Mouse (Mus musculus) ES-Bruce4 (cell line): Measurements from ENCODE around the gene Brd2. TPM values are rescaled to one million over a fixed set of nuclear protein-coding genes. Genes with fewer than 3 reads are reported as not detected.
A peak's percentile ranks its signal among the peaks of the same experiment; 100 is the strongest.

Source experiments
- H3K27ac ChIP-seq: 2 replicates; pipeline ENCODE4 v1.5.1; 2012; ENCODE audit warnings: low read length, inconsistent platforms; ENCODE audit not compliant: insufficient read depth
- H3K27me3 ChIP-seq: 2 replicates; pipeline ENCODE4 v1.6.1; 2012; ENCODE audit warnings: mild to moderate bottlenecking, low read length, inconsistent platforms; ENCODE audit not compliant: control insufficient read depth, poor library complexity, insufficient read depth, severe bottlenecking
- H3K36me3 ChIP-seq: 2 replicates; pipeline ENCODE4 v1.6.1; 2012; ENCODE audit warnings: inconsistent platforms, mild to moderate bottlenecking, low read length, moderate library complexity; ENCODE audit not compliant: control insufficient read depth, poor library complexity, insufficient read depth, severe bottlenecking
- H3K4me1 ChIP-seq: one replicate; pipeline ENCODE4 v1.8.1; 2011; ENCODE audit warnings: low read length; ENCODE audit not compliant: control insufficient read depth, insufficient read depth
- H3K4me3 ChIP-seq: 2 replicates; pipeline ENCODE4 v1.5.1; 2011; ENCODE audit warnings: low read depth, mild to moderate bottlenecking, low read length
- H3K9ac ChIP-seq: 2 replicates; pipeline ENCODE4 v1.6.1; 2012; ENCODE audit warnings: low read depth, mild to moderate bottlenecking, inconsistent platforms; ENCODE audit not compliant: poor library complexity, severe bottlenecking
- H3K9me3 ChIP-seq: replicated peaks from 2 replicates; pipeline ENCODE4 v1.6.1; 2012; ENCODE audit warnings: mild to moderate bottlenecking, low read length, inconsistent platforms; ENCODE audit not compliant: control insufficient read depth, poor library complexity, insufficient read depth, severe bottlenecking
- CTCF ChIP-seq: IDR thresholded peaks from one replicate; pipeline ENCODE4 v1.8.1; 2011; ENCODE audit warnings: low read depth, low read length
- EP300 ChIP-seq: IDR thresholded peaks from 2 replicates; pipeline ENCODE4 v1.6.1; 2011; ENCODE audit warnings: low read depth, low read length; ENCODE audit not compliant: insufficient read depth
- POLR2A ChIP-seq: IDR thresholded peaks from one replicate; pipeline ENCODE4 v1.8.1; 2011; ENCODE audit warnings: low read length; ENCODE audit not compliant: insufficient read depth
- polyA plus RNA-seq: library from polyadenylated mRNA; stranded (reverse); fragments of >200 nt; gene quantifications from 2 replicates; pipeline ENCODE4 v1.2.4, GENCODE M21; 2011; ENCODE audit warnings: low read depth; ENCODE audit not compliant: missing spikeins, insufficient read depth, insufficient read length

The Brd2 gene
- polyA plus RNA-seq, 1 experiment: 199 TPM

DNA sequence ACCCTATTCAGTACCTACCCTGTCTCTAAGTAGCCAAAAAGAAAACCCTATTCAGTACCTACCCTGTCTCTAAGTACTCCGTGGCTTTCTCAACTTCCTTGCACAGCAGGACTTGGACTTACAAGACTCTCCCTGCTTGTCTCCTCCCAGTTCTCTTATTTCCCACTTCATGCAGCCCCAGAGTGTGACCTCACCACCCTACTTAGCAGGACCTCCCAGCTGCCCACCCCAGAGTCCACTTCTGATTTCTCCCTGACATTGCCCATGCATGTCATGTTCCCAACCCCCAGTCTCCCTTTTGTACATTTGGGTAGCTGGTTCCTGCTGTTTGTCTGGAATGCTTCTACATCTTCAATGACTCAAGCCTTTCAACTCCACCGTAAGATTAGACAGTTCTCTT is 1.1 kb upstream of the Brd2 start:
- peaks cover 8% of the 10 kb centered on the region for H3K36me3 ChIP-seq
- no peaks in the 10 kb centered on the region for H3K27me3 ChIP-seq
- H3K4me1 ChIP-seq: peaks cover 2% of the 10 kb centered on the region
- peak overlapping the region; percentile 67 for H3K27ac ChIP-seq
- H3K9ac ChIP-seq: peak overlapping the region; percentile 98
- TF ChIP-seq POLR2A: no peak
- TF ChIP-seq CTCF: no peak
- no peak for TF ChIP-seq EP300
- H3K9me3 ChIP-seq: no peaks in the 10 kb centered on the region
- peak overlapping the region; percentile 57 for H3K4me3 ChIP-seq

DNA sequence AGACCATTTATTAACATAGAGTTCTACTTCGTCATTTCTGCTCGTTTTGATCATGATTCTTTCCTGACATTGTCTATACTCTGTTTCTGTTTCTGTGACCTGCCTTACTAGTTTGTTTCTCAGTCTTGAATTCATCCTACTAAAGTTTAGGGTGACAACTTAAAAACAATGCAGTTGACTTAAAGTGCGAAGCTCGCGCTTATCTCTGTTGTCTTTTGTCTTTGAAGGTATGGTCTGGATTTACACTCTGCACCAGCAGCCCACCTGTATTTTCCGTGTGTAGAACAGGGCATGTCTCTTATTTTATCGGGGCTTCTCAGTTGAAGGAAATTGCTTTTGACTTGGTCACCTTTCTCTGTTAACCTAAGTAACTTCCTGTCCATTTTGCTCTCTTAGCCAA is 677 bp upstream of the Brd2 start:
- TF ChIP-seq EP300 (no peak), CTCF (no peak), POLR2A (no peak)
- no peaks in the 10 kb centered on the region for H3K9me3 ChIP-seq
- peak overlapping the region; percentile 98 for H3K9ac ChIP-seq

DNA sequence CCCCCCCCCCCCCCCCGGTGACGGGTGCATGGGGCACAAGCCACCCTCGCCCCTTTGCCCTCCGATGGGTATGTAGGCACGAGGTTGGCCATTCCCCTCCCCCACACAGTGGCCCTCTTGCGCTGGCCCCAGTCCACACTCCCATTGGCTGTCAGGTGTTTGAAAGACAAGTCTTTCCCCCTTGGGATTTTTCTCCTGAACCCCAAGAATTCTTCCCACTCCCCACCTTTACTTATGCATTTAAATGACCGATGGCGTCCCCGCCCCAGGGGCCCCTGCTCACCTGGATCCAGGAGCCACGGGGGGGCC is 601 bp downstream of the Brd2 start:
- H3K9me3 ChIP-seq: no peaks in the 10 kb centered on the region
- H3K27ac ChIP-seq: peak overlapping the region; percentile 66
- peaks cover 24% of the 10 kb centered on the region for H3K36me3 ChIP-seq
- H3K4me1 ChIP-seq: peaks cover 2% of the 10 kb centered on the region
- no peak for TF ChIP-seq POLR2A
- TF ChIP-seq EP300: no peak
- TF ChIP-seq CTCF: no peak
- peak overlapping the region; percentile 98 for H3K9ac ChIP-seq
- peak overlapping the region; percentile 95 for H3K4me3 ChIP-seq
- no peaks in the 10 kb centered on the region for H3K27me3 ChIP-seq

More for the DNA sequence above, 677 bp upstream of the Brd2 start:
- Histone ChIP-seq H3K4me3 (peak overlapping the region; percentile 68), H3K36me3 (peaks cover 12% of the 10 kb centered on the region), H3K27ac (peak overlapping the region; percentile 67), H3K4me1 (peaks cover 2% of the 10 kb centered on the region), H3K27me3 (no peaks in the 10 kb centered on the region)

DNA sequence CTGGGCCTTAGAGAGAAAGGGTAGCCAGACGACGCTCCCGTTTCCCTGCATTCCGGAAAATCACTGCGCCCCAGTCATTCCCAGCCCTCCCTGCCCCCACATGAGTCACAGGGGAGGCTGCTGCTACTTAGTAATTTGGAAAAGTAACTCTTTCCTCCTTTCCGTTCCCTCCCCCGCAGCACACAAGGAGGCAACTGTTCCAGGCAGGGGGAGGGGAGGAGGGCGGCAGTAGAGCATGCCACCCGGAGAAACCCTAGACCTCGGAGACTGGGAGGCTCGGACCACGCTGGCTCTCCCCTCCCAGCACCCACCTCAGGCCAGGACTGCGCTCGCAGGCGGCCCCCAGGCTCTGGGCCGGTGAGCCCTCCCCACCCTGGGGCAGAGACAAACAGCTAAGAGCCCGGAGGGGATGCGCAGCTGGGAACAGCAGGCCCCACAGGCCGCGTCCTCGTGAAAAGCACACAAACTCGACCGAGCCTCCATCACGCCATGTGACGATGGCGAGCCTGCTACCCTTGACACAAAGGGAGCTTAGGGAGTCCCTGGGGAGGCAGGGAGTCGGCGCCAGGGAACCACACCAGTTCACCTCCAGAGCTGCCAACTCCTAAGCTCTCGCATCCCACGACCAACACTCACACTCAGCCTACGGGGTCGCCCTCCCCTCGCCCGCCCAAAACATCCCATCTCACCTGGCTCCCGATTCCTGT is 1.1 kb downstream of the Brd2 start:
- Histone ChIP-seq H3K9ac (peak overlapping the region; percentile 98), H3K36me3 (peaks cover 29% of the 10 kb centered on the region), H3K4me1 (no peaks in the 10 kb centered on the region), H3K4me3 (peak overlapping the region; percentile 95), H3K27ac (peak overlapping the region; percentile 85), H3K27me3 (no peaks in the 10 kb centered on the region), H3K9me3 (no peaks in the 10 kb centered on the region)
- TF ChIP-seq EP300 (no peak), CTCF (no peak), POLR2A (no peak)

DNA sequence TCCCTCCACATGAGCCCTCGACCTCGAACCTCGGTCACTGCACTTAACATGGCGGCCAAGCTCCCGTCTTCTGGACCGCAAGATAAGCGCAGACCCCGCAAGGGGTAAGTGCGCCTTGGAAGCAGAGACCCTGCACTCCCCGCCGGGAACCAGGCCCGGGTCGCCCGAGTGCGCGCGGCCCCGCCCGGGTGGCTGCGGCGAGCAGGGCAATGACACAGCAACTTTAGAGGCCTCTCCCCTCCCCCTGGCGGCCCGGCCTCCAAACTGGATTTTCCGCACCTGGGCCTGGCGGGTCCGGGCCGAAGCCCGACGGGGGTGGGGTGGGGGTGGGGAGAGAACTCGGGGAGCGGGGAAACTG is 1.6 kb downstream of the Brd2 start:
- Histone ChIP-seq H3K4me3 (peak overlapping the region; percentile 95), H3K27me3 (no peaks in the 10 kb centered on the region), H3K4me1 (no peaks in the 10 kb centered on the region), H3K27ac (peak overlapping the region; percentile 88), H3K9me3 (no peaks in the 10 kb centered on the region), H3K9ac (peak overlapping the region; percentile 98), H3K36me3 (peaks cover 34% of the 10 kb centered on the region)
- no peak for TF ChIP-seq POLR2A
- TF ChIP-seq EP300: no peak; the same call in 1 of the 2 replicates
- no peak for TF ChIP-seq CTCF

DNA sequence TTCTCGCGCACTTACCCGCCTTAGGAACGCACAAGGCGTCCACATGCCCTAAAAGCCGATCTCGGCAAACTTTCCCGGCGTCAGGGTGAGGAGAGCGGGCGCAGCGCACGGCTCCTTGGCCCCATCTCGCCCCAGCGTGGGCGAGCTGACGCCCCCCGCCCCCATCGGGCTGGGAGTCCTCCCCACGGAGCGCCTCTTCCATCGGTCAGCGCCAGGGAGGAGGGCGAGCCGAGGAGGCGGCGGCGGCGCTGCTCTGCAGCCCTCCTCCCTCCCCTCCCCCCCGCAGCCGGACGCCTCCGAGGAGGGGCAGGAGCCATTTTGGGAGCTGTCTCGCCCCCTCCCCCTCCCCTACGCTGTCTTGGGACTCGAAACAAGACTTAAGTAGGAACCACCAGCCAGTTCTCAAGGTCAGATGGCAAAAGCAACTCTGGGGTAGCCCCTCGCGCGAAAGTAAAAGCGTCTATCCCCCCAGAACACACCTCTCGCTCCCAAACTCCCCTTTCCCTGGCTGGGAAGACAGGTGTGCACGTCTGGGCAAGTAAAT is 2.2 kb downstream of the Brd2 start:
- peak overlapping the region; percentile 88 for H3K27ac ChIP-seq
- peaks cover 40% of the 10 kb centered on the region for H3K36me3 ChIP-seq
- H3K9ac ChIP-seq: peak overlapping the region; percentile 98
- no peaks in the 10 kb centered on the region for H3K27me3 ChIP-seq
- no peaks in the 10 kb centered on the region for H3K9me3 ChIP-seq
- H3K4me3 ChIP-seq: peak overlapping the region; percentile 95
- H3K4me1 ChIP-seq: no peaks in the 10 kb centered on the region
- TF ChIP-seq POLR2A (no peak), CTCF (no peak), EP300 (0 out of 2 replicates have a peak, but pooled peaks have one; percentile 33)
